Mouse (Mus musculus): ENCODE results near the gene Ghsr. TPM values are rescaled to one million over a fixed set of nuclear protein-coding genes. Genes with fewer than 3 reads are reported as not detected.
A peak's percentile ranks its signal among the peaks of the same experiment; 100 is the strongest.

Gene Ghsr
- polyA plus RNA-seq, 1 experiment from 2014 or later: not detected

GRCm38 (mm10) chr3:27418602-27419001 is 47.5 kb downstream of the Ghsr start:
- Histone ChIP-seq H3K4me3 (ENCODE audit: low read depth, low read length) (no peak overlapping the region), H3K9me3 (ENCODE audit: control insufficient read depth) (no peaks in the 10 kb centered on the region), H3K27me3 (replicated peaks; ENCODE audit: control insufficient read depth, insufficient read depth, low read length) (no peaks in the 10 kb centered on the region), H3K36me3 (ENCODE audit: control insufficient read depth, insufficient read depth) (peaks cover 33% of the 10 kb centered on the region), H3K27ac (ENCODE audit: low read depth, low read length) (no peak overlapping the region), H3K4me1 (replicated peaks; ENCODE audit: control insufficient read depth, insufficient read depth, low read length) (no peaks in the 10 kb centered on the region), H3K4me2 (replicated peaks; ENCODE audit: low read depth) (no peak overlapping the region), H3K9ac (ENCODE audit: low read depth, low read length) (no peak overlapping the region)
- ATAC-seq: no peak
- 80% methylated on average over 8 of the region's 8 CpGs for WGBS
- no peak for TF ChIP-seq CTCF (IDR thresholded peaks at IDR 0.05; ENCODE audit: low read depth)

- H3K27me3 ChIP-seq (replicated peaks; ENCODE audit: control insufficient read depth, insufficient read depth, low read length): no peaks in the 10 kb centered on the region
- no peak for TF ChIP-seq CTCF (IDR thresholded peaks at IDR 0.05; ENCODE audit: low read depth)
- no peaks in the 10 kb centered on the region for H3K4me1 ChIP-seq (replicated peaks; ENCODE audit: control insufficient read depth, insufficient read depth, low read length)
- no peaks in the 10 kb centered on the region for H3K9me3 ChIP-seq (ENCODE audit: control insufficient read depth)
- 91% methylated on average over 12 of the region's 12 CpGs for WGBS
- H3K27ac ChIP-seq (ENCODE audit: low read depth, low read length): no peak overlapping the region
- no peak overlapping the region for H3K9ac ChIP-seq (ENCODE audit: low read depth, low read length)
- no peak overlapping the region for H3K4me3 ChIP-seq (ENCODE audit: low read depth, low read length)
- H3K4me2 ChIP-seq (replicated peaks; ENCODE audit: low read depth): no peak overlapping the region
- no peak for ATAC-seq
- H3K36me3 ChIP-seq (ENCODE audit: control insufficient read depth, insufficient read depth): peaks cover 51% of the 10 kb centered on the region
These were observed 50.8 kb downstream of the Ghsr start for GRCm38 (mm10) chr3:27421980-27422379.

GRCm38 (mm10) chr3:27422521-27422920 is 51.4 kb downstream of the Ghsr start:
- Histone ChIP-seq H3K4me3 (ENCODE audit: low read depth, low read length) (no peak overlapping the region), H3K27ac (ENCODE audit: low read depth, low read length) (no peak overlapping the region), H3K36me3 (ENCODE audit: control insufficient read depth, insufficient read depth) (peaks cover 54% of the 10 kb centered on the region), H3K4me1 (replicated peaks; ENCODE audit: control insufficient read depth, insufficient read depth, low read length) (no peaks in the 10 kb centered on the region), H3K9ac (ENCODE audit: low read depth, low read length) (no peak overlapping the region), H3K27me3 (replicated peaks; ENCODE audit: control insufficient read depth, insufficient read depth, low read length) (no peaks in the 10 kb centered on the region), H3K4me2 (replicated peaks; ENCODE audit: low read depth) (no peak overlapping the region), H3K9me3 (ENCODE audit: control insufficient read depth) (no peaks in the 10 kb centered on the region)
- 0 out of 2 replicates have a peak, but pooled peaks have one; percentile 12 for ATAC-seq
- TF ChIP-seq CTCF (IDR thresholded peaks at IDR 0.05; ENCODE audit: low read depth): no peak
- 75% methylated on average over 6 of the region's 6 CpGs for WGBS

- Histone ChIP-seq H3K4me2 (replicated peaks; ENCODE audit: low read depth) (no peak overlapping the region), H3K9me3 (ENCODE audit: control insufficient read depth) (no peaks in the 10 kb centered on the region), H3K36me3 (ENCODE audit: control insufficient read depth, insufficient read depth) (peaks cover 54% of the 10 kb centered on the region), H3K4me3 (ENCODE audit: low read depth, low read length) (no peak overlapping the region), H3K27ac (ENCODE audit: low read depth, low read length) (peak overlapping the region; percentile 86), H3K9ac (ENCODE audit: low read depth, low read length) (no peak overlapping the region), H3K4me1 (replicated peaks; ENCODE audit: control insufficient read depth, insufficient read depth, low read length) (no peaks in the 10 kb centered on the region), H3K27me3 (replicated peaks; ENCODE audit: control insufficient read depth, insufficient read depth, low read length) (no peaks in the 10 kb centered on the region)
- WGBS: 65% methylated on average over 11 of the region's 11 CpGs
- ATAC-seq: peak; percentile 81
- no peak for TF ChIP-seq CTCF (IDR thresholded peaks at IDR 0.05; ENCODE audit: low read depth)
These were observed 53.0 kb downstream of the Ghsr start for GRCm38 (mm10) chr3:27424049-27424667.

GRCm38 (mm10) chr3:27427406-27427805 is 56.3 kb downstream of the Ghsr start:
- H3K9me3 ChIP-seq (ENCODE audit: control insufficient read depth): no peaks in the 10 kb centered on the region
- H3K27me3 ChIP-seq (replicated peaks; ENCODE audit: control insufficient read depth, insufficient read depth, low read length): no peaks in the 10 kb centered on the region
- peaks cover 47% of the 10 kb centered on the region for H3K36me3 ChIP-seq (ENCODE audit: control insufficient read depth, insufficient read depth)
- no peak overlapping the region for H3K9ac ChIP-seq (ENCODE audit: low read depth, low read length)
- no peaks in the 10 kb centered on the region for H3K4me1 ChIP-seq (replicated peaks; ENCODE audit: control insufficient read depth, insufficient read depth, low read length)
- no peak for TF ChIP-seq CTCF (IDR thresholded peaks at IDR 0.05; ENCODE audit: low read depth)
- H3K4me2 ChIP-seq (replicated peaks; ENCODE audit: low read depth): no peak overlapping the region
- no peak for ATAC-seq
- 92% methylated on average over 6 of the region's 6 CpGs for WGBS
- H3K4me3 ChIP-seq (ENCODE audit: low read depth, low read length): no peak overlapping the region
- H3K27ac ChIP-seq (ENCODE audit: low read depth, low read length): no peak overlapping the region

Other genes with a start within 250 kb of the Ghsr start
- 8.4 and 9.1 TPM in 2 replicates for gene Ect2, start 217.5 kb upstream of the Ghsr start, polyA plus RNA-seq (2015; fragmentation: Nextera tagmentation; extraction: Ambion mirVana)
- gene Nceh1, start 188.4 kb upstream of the Ghsr start, polyA plus RNA-seq (2015; fragmentation: Nextera tagmentation; extraction: Ambion mirVana): 12.6 and 15.0 TPM in 2 replicates
- gene Tnfsf10, start 54.3 kb upstream of the Ghsr start, polyA plus RNA-seq (2015; fragmentation: Nextera tagmentation; extraction: Ambion mirVana): 3.1 TPM in 2 replicates